Mouse (Mus musculus) midbrain, embryonic 16.5 days (tissue): ENCODE measurements at regions not wholly inside any gene's neighbourhood (a gene's known extent, or its start where the extent isn't known, plus 50 kb on each side); places are given as distances from the start of the nearest gene placed in this dataset.

Experiments used
- ATAC-seq: fragments of 200-750 bp; cut with Nextera tagmentation; 2 replicates; pipeline ENCODE4 v1.8.0; 2017; ENCODE audit warnings: moderate TSS enrichment
- H3K27ac ChIP-seq: fragments of 300-500 bp; sonication (generic); 2 replicates; pipeline ENCODE4 v1.5.1; 2014; ENCODE audit warnings: mild to moderate bottlenecking, low read length, mixed read lengths
- H3K27me3 ChIP-seq: fragments of 300-500 bp; sonication (generic); 2 replicates; pipeline ENCODE4 v1.6.1; 2014; ENCODE audit warnings: low read depth, low read length, mixed read lengths; ENCODE audit not compliant: control insufficient read depth, insufficient read depth
- H3K36me3 ChIP-seq: fragments of 300-500 bp; sonication (generic); 2 replicates; pipeline ENCODE4 v1.6.1; 2014; ENCODE audit warnings: mild to moderate bottlenecking, low read length, moderate library complexity, mixed read lengths; ENCODE audit not compliant: control insufficient read depth, insufficient read depth
- H3K4me1 ChIP-seq: fragments of 300-500 bp; sonication (generic); 2 replicates; pipeline ENCODE4 v1.6.1; 2014; ENCODE audit warnings: mild to moderate bottlenecking, low read length, mixed read lengths; ENCODE audit not compliant: control insufficient read depth, insufficient read depth
- H3K4me2 ChIP-seq: fragments of 300-500 bp; sonication (generic); 2 replicates; pipeline ENCODE4 v1.6.1; 2014; ENCODE audit warnings: mild to moderate bottlenecking, low read length, mixed read lengths
- H3K4me3 ChIP-seq: fragments of 300-500 bp; sonication (generic); 2 replicates; pipeline ENCODE4 v1.5.1; 2014; ENCODE audit warnings: low read depth, mild to moderate bottlenecking, low read length, moderate library complexity, mixed read lengths
- H3K9ac ChIP-seq: fragments of 300-500 bp; sonication (generic); 2 replicates; pipeline ENCODE4 v1.6.1; 2014; ENCODE audit warnings: low read depth, low read length, mixed read lengths
- H3K9me3 ChIP-seq: fragments of 300-500 bp; sonication (generic); replicated peaks from 2 replicates; pipeline ENCODE4 v1.6.1; 2014; ENCODE audit warnings: mild to moderate bottlenecking, low read length, mixed read lengths; ENCODE audit not compliant: control insufficient read depth, poor library complexity, severe bottlenecking
- WGBS: fragments of 180-500 bp; shearing (Covaris S2); extraction: QIAGEN DNeasy Blood & Tissue Kit; methylation state at CpG from one replicate; pipeline ENCODE4 v1.1.7; 2014; 5-methylcytosine and 5-hydroxymethylcytosine counted together

GRCm38 (mm10) chr4:31557261-31557660 is 406.6 kb upstream of the Map3k7 start:
- WGBS = 76% methylated on average over 7 of the region's 7 CpGs
- H3K4me3 ChIP-seq = no peak overlapping the region
- H3K27me3 ChIP-seq = no peaks in the 10 kb centered on the region
- no peak overlapping the region for H3K4me2 ChIP-seq
- H3K27ac ChIP-seq = no peak overlapping the region
- H3K4me1 ChIP-seq = no peaks in the 10 kb centered on the region
- ATAC-seq = no peak
- no peaks in the 10 kb centered on the region for H3K9me3 ChIP-seq
- no peaks in the 10 kb centered on the region for H3K36me3 ChIP-seq
- no peak overlapping the region for H3K9ac ChIP-seq

GRCm38 (mm10) chr4:31560305-31560704 is 403.6 kb upstream of the Map3k7 start:
- Histone ChIP-seq H3K36me3 (no peaks in the 10 kb centered on the region), H3K9ac (no peak overlapping the region), H3K27ac (no peak overlapping the region), H3K9me3 (no peaks in the 10 kb centered on the region), H3K27me3 (no peaks in the 10 kb centered on the region), H3K4me2 (no peak overlapping the region), H3K4me3 (no peak overlapping the region), H3K4me1 (no peaks in the 10 kb centered on the region)
- WGBS = 52% methylated on average over 4 of the region's 4 CpGs
- ATAC-seq = no peak

DNA sequence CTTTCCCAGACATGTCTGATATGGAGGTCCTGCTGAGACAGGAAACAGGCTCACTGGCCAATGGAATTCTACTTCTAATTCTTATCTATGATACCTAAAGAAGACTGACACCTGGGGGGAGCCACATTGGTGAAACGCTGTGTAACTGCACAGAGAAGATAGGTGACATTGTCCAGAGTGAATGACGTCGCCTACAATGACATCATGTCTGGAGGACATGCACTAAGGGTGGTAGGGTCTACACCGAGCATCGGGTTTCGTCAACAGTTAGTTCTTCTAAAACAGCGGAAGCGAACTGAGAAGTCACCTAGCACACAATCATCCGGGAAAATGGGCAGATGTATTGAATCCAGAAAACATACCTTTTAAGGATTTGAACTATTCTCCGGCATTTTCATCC is 402.7 kb upstream of the Map3k7 start:
- H3K27ac ChIP-seq = no peak overlapping the region
- H3K27me3 ChIP-seq = no peaks in the 10 kb centered on the region
- H3K36me3 ChIP-seq = no peaks in the 10 kb centered on the region
- no peaks in the 10 kb centered on the region for H3K9me3 ChIP-seq
- H3K4me1 ChIP-seq = no peaks in the 10 kb centered on the region
- no peak overlapping the region for H3K4me2 ChIP-seq
- ATAC-seq = no peak
- no peak overlapping the region for H3K9ac ChIP-seq
- WGBS = 97% methylated on average over 10 of the region's 10 CpGs
- H3K4me3 ChIP-seq = no peak overlapping the region

DNA sequence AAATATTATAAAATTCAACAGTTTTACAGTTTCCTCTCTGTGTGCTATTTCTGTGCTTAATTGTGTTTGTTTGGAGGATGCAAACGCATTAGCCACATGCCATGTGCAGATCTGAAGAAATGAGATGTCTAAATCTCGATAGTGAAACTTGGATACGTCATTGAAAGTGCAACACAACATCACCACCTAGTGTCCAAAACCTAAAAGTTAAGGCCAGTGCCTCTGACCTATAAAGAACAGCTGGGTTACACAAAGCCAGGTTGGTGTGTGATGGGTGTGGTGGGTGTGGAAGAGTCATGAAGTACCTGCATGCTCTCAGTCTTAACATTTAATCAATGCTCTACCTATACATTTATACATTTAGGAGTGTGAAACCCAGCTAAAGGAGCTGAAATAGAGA is 402.1 kb upstream of the Map3k7 start:
- no peaks in the 10 kb centered on the region for H3K27me3 ChIP-seq
- WGBS = 33% methylated on average over 3 of the region's 3 CpGs
- ATAC-seq = no peak

GRCm38 (mm10) chr4:31566158-31566557 is 397.7 kb upstream of the Map3k7 start:
- no peak overlapping the region for H3K4me3 ChIP-seq
- no peak for ATAC-seq
- no peaks in the 10 kb centered on the region for H3K4me1 ChIP-seq
- H3K27ac ChIP-seq = no peak overlapping the region
- H3K9ac ChIP-seq = no peak overlapping the region
- no peaks in the 10 kb centered on the region for H3K9me3 ChIP-seq
- H3K4me2 ChIP-seq = no peak overlapping the region
- H3K36me3 ChIP-seq = no peaks in the 10 kb centered on the region
- no peaks in the 10 kb centered on the region for H3K27me3 ChIP-seq
- 40% methylated on average over 5 of the region's 5 CpGs for WGBS

More for the DNA sequence above, 402.1 kb upstream of the Map3k7 start:
- Histone ChIP-seq H3K9me3 (no peaks in the 10 kb centered on the region), H3K9ac (no peak overlapping the region), H3K4me2 (no peak overlapping the region), H3K4me1 (no peaks in the 10 kb centered on the region), H3K4me3 (no peak overlapping the region), H3K36me3 (no peaks in the 10 kb centered on the region), H3K27ac (no peak overlapping the region)

- Histone ChIP-seq H3K4me3 (no peak overlapping the region), H3K4me2 (no peak overlapping the region), H3K9ac (no peak overlapping the region), H3K4me1 (no peaks in the 10 kb centered on the region), H3K36me3 (no peaks in the 10 kb centered on the region), H3K27ac (no peak overlapping the region), H3K27me3 (no peaks in the 10 kb centered on the region), H3K9me3 (no peaks in the 10 kb centered on the region)
- no peak for ATAC-seq
- WGBS = 39% methylated on average over 3 of the region's 3 CpGs
Measured at GRCm38 (mm10) chr4:31566834-31567233, 397.1 kb upstream of the Map3k7 start.

DNA sequence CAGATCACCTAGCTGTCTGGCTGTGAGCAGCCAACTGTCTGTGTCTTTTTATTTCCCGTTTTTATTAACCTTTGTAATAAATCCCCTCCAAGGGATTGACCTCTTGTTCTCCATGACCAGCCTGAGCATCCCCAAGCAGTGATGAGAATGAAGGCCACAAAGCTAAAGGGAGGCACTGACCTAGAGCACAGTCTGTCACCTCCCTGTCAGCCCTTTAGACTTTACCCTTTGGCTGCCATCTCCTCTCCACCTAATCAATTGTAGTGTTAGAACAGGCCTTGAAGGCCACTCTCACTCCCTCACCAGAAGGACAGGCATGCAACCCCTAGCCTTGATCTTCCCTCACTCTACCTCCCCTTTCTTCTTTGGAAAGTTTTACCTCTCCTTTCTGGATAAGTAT is 394.2 kb upstream of the Map3k7 start:
- no peak for ATAC-seq
- H3K4me2 ChIP-seq = no peak overlapping the region
- H3K27me3 ChIP-seq = no peaks in the 10 kb centered on the region
- H3K27ac ChIP-seq = no peak overlapping the region
- WGBS = 86% methylated on average over 1 of the region's 1 CpGs
- H3K9me3 ChIP-seq = no peaks in the 10 kb centered on the region
- no peak overlapping the region for H3K4me3 ChIP-seq
- H3K4me1 ChIP-seq = no peaks in the 10 kb centered on the region
- H3K36me3 ChIP-seq = no peaks in the 10 kb centered on the region
- no peak overlapping the region for H3K9ac ChIP-seq

GRCm38 (mm10) chr4:31576982-31577579 is 386.8 kb upstream of the Map3k7 start:
- Histone ChIP-seq H3K4me1 (no peaks in the 10 kb centered on the region), H3K4me3 (no peak overlapping the region), H3K4me2 (no peak overlapping the region), H3K36me3 (no peaks in the 10 kb centered on the region), H3K9ac (no peak overlapping the region), H3K9me3 (no peaks in the 10 kb centered on the region), H3K27ac (no peak overlapping the region), H3K27me3 (no peaks in the 10 kb centered on the region)
- ATAC-seq = no peak
- WGBS = 52% methylated on average over 4 of the region's 4 CpGs

- H3K4me1 ChIP-seq = no peaks in the 10 kb centered on the region
- H3K9me3 ChIP-seq = no peaks in the 10 kb centered on the region
- H3K9ac ChIP-seq = no peak overlapping the region
- H3K4me2 ChIP-seq = no peak overlapping the region
- no peaks in the 10 kb centered on the region for H3K27me3 ChIP-seq
- H3K36me3 ChIP-seq = no peaks in the 10 kb centered on the region
- ATAC-seq = no peak
- H3K27ac ChIP-seq = no peak overlapping the region
- H3K4me3 ChIP-seq = no peak overlapping the region
- 85% methylated on average over 2 of the region's 2 CpGs for WGBS
Measured at GRCm38 (mm10) chr4:31583495-31583894, 380.4 kb upstream of the Map3k7 start.
